Mouse (Mus musculus): ENCODE measurements around the gene Uqcc2. TPM values are rescaled to one million over a fixed set of nuclear protein-coding genes. Genes with fewer than 3 reads are reported as not detected.

The Uqcc2 gene
- 8.7 TPM for polyA plus RNA-seq (2014; fragmentation: Illumina TruSeq; extraction: RNeasy Lipid Tissue Mini Kit (QIAGEN cat#74804))

DNA sequence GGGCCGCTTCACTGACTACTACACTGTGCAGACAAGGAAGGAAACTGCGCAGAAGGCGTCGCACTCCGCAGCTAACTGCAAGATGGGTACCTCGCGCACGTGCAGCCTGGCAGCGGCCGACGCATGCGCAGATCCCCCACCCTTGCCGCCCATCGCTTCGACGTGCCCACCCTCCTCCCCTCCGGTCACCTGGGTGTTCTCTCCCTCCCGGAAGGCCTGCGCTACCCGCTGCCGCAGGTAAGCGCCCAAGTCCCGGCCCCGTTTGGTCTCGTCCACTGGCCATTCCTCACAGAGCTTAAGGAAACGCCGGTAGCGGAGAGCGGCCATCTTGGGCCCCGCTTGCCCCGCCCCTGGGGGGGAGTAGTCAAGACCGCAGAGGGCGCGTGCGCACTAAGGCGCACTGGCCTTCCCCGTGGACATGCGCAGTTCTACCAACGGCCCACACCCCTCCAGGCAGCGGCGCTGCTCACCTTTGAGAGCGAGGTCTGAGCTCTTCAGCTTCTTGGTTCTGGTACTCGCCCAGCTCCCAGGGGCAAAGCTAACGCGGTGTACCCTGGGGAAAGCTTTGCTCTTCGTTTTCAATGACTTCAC lies at the start of gene Uqcc2:
Gene Uqcc2, minus strand, starts transcription at position 366 of the 591 bp plus-strand sequence.

GRCm38 (mm10) chr17:27167545-27167944 lies 33.8 kb upstream of the Uqcc2 start, which contains the start of gene Ip6k3:
Gene Ip6k3 (minus strand): TSS chr17:27167795.

Other genes starting within 250 kb of the Uqcc2 start
- gene Kifc5b, start 216.8 kb downstream of the Uqcc2 start, polyA plus RNA-seq (2014; fragmentation: Illumina TruSeq; extraction: RNeasy Lipid Tissue Mini Kit (QIAGEN cat#74804)): 0.31 TPM
- gene Phf1, start 200.9 kb downstream of the Uqcc2 start, polyA plus RNA-seq (2014; fragmentation: Illumina TruSeq; extraction: RNeasy Lipid Tissue Mini Kit (QIAGEN cat#74804)): 1.8 TPM
- gene Cuta, start 194.3 kb downstream of the Uqcc2 start, polyA plus RNA-seq (2014; fragmentation: Illumina TruSeq; extraction: RNeasy Lipid Tissue Mini Kit (QIAGEN cat#74804)): 11.3 TPM
- 1.2 TPM for gene Syngap1, start 192.7 kb downstream of the Uqcc2 start, polyA plus RNA-seq (2014; fragmentation: Illumina TruSeq; extraction: RNeasy Lipid Tissue Mini Kit (QIAGEN cat#74804))
- 17.3 TPM for gene Zbtb9, start 160.7 kb downstream of the Uqcc2 start, polyA plus RNA-seq (2014; fragmentation: Illumina TruSeq; extraction: RNeasy Lipid Tissue Mini Kit (QIAGEN cat#74804))
- 1.3 TPM for gene Bak1, start 104.9 kb downstream of the Uqcc2 start, polyA plus RNA-seq (2014; fragmentation: Illumina TruSeq; extraction: RNeasy Lipid Tissue Mini Kit (QIAGEN cat#74804))
- 0.37 TPM for gene Itpr3, start 76.6 kb downstream of the Uqcc2 start, polyA plus RNA-seq (2014; fragmentation: Illumina TruSeq; extraction: RNeasy Lipid Tissue Mini Kit (QIAGEN cat#74804))
- 0.26 TPM for gene Ip6k3, start 33.9 kb upstream of the Uqcc2 start, polyA plus RNA-seq (2014; fragmentation: Illumina TruSeq; extraction: RNeasy Lipid Tissue Mini Kit (QIAGEN cat#74804))
- gene Lemd2, start 70.6 kb upstream of the Uqcc2 start, polyA plus RNA-seq (2014; fragmentation: Illumina TruSeq; extraction: RNeasy Lipid Tissue Mini Kit (QIAGEN cat#74804)): 1.2 TPM

Data from ovary, adult 10 weeks (tissue).